Mouse (Mus musculus): ENCODE results near the gene Olfr281. TPM values are rescaled to one million over a fixed set of nuclear protein-coding genes. Genes with fewer than 3 reads are reported as not detected.
A peak's percentile ranks its signal among the peaks of the same experiment; 100 is the strongest.

Gene Olfr281
- total RNA-seq, 2 experiments from 2014 or later = not detected

DNA sequence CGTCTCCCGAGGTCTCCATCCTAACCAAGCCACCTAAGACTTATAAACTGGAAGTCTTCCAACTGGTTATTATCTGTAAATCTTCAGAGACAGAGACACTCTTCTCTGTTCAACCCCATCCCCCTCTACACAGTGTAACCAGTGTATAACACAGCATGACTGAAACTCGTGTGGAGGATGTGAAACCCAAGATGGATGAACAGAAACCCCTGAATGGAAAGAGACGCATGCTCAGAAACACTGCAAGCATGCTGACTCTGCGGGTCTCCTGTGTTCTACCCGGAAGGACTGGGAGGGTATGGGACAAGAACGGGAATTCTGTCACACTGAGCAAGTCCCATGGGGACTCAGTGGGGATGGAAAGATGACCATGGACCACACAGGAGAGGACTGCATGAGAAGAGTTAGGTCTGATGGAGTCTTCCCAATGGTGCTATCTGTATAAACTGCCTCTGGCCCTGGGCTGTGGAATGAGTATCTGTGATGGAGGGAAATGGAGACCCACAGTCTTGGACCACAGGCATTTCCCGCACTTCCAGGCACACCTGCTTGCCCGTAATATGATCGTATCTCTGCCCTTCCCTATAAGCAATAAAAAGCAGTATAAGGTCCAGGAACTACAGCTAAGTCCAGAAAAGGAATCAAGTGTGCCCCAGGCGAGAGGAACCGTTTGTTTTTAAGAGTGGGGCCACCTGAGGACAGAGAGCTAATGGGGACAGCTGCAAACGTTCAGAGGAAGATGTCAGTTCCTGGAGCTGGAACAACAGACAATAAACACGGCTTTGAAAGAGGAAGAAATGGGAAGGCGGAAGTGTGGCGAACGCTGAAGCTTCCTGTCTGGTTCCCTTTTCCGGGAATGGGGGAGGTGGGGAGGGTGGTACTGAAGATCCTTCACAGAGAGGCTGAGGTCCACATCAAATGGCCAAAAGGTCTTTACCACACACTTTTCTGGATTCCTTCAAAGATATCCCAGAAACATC, 31.8 kb downstream of the Olfr281 start:
- no peak for DNase-seq (ENCODE audit: low spot score in 2 of 2)

DNA sequence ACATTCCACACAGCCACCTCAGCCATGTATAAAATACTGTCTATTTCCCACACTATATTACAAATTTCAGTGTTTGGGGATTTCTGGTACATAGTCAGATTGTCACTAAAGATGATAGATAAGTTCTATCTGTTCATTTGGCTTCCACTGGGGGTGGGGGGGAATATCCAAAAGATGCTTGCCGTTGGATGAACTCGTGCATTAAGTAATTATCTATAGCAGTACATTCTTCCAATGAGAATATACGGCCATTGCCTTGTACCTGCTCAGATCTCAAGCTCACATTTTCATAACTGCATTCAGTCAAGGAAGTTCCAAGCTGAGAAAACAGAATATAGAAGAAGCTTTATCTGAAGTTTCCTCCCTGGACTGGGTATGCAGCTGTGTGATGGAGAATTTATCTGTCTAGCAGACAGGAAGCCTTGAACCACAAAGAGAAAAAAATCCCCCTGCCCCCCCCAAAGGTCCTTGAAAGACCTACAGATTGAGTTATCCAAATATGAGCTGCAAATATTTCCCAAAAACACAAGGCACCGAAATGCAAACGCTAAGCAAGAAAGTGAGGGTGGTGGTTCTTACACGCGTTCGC, 34.1 kb downstream of the Olfr281 start:
- no peak for DNase-seq (ENCODE audit: low spot score in 2 of 2)

DNA sequence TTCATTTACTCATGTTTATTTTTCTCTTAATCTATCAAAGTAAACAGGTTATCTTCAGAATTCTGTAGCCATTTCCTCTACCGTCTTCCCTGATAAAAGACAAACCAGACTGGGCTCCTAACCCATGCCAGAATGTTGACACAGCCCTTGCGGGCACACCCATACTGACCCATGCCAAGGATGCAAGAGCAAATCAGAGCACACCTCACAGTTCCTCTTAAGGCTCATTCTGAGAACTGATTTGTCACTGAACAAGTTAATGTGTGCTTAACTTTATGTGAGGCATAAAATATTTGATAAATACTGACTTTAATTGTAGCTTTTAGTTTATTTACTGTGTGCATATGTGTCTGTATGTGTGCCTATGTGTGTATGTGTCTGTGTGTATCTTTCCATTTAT, 38.9 kb downstream of the Olfr281 start:
- no peak for DNase-seq (ENCODE audit: low spot score in 2 of 2)

DNA sequence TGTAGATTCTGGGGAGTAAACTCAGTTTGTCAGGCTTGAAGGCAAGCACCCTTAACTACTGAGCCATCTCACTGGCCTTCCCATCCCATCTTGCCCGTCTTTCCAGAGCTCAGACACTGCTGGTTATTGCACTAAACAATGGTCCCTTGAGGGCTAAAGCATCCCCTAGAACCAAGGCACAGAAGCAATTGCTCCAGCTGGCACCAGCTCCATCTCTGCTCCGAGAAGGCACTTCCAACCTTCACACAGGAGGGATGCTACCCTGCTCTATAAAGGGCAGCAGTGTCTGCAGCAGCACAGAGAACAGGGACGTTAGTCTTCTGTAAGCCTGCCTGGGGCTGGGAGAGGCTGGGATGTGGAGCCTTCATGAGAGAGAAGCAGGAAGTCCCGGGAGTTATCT, 39.7 kb downstream of the Olfr281 start, which contains the start of gene Olfr279:
TSS of gene Olfr279 (plus strand) at position 301 of the 400 bp plus-strand sequence.
- no peak for DNase-seq (ENCODE audit: low spot score in 2 of 2)

DNA sequence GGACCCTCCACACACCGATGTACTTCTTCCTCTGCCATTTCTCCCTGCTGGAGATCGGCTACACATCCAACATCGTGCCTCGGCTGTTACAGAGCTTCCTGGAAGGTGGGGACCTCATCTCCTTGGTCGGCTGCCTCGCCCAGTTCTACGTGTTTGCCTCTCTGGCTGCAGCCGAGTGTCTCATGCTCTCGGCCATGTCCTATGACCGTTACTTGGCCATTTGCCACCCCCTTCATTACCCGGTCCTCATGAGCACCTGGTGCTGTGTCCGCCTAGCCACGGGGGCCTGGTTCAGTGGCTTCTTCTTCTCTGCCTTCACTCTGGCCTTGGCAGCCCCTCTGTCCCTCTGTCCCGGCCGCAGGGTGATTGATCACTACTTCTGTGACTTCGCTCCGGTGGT, 45.2 kb downstream of the Olfr281 start:
- DNase-seq (ENCODE audit: low spot score in 2 of 2) = no peak

DNA sequence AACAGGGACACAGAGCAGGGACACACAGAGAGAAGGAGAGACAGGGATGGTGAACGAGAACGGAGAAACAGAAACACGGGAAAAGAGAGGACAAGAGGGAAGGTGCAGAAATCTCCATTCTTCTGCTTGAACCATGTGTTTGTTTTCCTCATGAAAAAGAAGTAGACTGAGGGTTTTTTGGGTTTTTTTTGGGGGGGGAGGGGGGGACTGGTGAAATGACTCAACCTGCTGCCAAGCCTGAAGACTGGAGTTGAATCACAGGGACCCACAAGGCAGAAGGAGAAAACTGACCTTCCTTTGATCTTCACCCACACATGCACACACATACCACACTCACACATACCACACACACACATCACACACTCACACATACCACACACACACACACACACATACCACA, 50.9 kb downstream of the Olfr281 start:
- no peak for DNase-seq (ENCODE audit: low spot score in 2 of 2)

DNA sequence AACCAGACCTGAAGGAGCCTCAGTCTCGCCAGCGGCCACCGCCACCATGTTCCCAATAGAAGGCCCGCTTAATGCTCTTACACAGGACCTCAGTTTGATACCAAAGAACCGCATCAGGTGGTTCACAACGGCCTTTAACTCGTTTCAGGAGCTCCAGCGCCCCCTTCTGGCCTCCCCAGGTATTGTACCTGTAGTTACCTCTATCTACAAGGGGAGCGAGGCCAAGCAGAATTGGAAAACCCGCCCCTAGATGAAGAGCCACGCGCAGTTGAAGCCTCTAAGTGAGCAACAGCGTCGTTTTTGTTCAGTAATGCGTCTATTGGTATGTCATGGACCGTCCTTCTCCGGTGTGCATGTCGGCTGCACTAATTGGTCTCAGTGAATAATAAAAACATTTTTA, 52.1 kb downstream of the Olfr281 start:
- peak; percentile 76 to 77 for DNase-seq (ENCODE audit: low spot score in 2 of 2)

DNA sequence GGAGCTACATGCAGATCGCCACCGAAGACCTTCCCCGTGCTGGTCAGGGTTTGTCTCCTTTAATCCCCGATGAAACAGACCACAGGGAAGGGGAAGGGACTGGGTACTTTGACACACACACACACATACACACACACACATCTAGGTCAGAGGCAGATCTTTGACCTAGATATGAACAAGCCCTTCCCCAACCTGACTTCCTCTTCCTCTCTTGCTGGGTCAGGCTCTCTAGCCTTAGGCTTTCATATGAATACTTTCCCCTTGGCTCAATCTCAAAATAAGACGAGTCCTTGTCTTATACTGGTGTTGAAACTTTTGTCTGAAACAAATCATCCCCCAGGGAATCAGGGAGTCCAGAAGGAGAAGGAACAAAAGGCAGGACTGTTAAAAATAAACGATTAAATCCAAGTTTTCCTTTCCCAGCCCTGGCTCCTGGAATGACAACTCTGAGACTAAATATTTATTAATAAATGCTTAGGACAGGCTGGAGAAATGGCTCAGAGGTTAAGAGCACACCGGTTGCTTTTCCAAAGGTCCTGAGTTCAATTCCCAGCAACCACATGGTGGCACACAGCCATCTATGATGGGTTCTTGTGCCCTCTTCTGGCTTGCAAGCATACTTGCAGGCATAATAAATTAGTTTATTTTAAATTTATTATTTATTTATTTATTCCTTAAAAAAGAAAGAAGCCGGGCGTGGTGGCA, 54.0 kb downstream of the Olfr281 start:
- no peak for DNase-seq (ENCODE audit: low spot score in 2 of 2)

DNA sequence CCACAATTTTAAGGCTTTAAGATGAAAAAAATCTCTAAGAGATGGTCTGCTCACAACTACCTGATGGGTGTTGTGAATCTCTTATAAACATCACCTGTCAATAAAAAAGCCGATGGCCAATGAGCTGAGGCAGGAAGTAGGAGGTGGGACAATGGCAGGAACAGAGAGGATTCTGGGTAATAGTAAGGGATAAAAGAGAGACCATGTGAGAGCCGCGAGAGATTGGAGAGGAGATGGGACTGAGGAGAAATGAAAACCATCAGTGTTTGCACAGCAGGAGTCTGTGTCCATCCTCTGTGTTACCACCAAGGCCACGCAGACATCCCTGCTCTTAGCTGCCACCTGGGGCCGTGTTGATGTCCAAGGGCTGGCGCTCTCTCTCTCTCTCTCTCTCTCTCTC, 54.9 kb downstream of the Olfr281 start:
- no peak for DNase-seq (ENCODE audit: low spot score in 2 of 2)

DNA sequence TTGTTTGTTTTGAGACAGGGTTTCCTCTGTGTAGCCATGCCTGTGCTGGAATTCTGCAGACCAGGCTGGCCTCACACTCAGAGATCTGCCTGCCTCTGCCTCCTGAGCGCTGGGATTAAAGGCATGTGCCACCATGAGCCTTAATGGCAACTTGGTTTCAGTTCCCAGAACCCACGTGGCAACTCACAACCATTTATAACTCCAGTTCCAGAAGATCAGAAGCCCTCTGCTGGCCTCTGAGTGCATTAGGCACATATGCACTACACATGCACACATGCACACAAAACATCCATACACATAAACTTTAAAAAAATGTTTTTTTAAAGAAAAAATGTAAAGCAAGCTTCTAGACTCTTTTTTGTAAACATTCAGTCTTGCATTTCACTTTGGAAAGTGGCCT, 57.0 kb downstream of the Olfr281 start:
- DNase-seq (ENCODE audit: low spot score in 2 of 2) = no peak

Other genes with a start within 250 kb of the Olfr281 start
- gene Gm44579, start 231.6 kb upstream of the Olfr281 start, total RNA-seq (2021) = under 1 TPM in 1 of 2 experiments, not detected in 1; 0.18 TPM
- gene Olfr287, start 231.5 kb upstream of the Olfr281 start, total RNA-seq (2021) = under 1 TPM; 0.69 to 0.71 TPM
- gene Olfr286, start 218.1 kb upstream of the Olfr281 start, total RNA-seq (2021) = not detected
- not detected for gene H1fnt, start 195.3 kb upstream of the Olfr281 start, total RNA-seq (2021)
- gene Zfp641, start 156.4 kb upstream of the Olfr281 start, total RNA-seq (2021) = 1 to 10 TPM; 8.2 to 8.5 TPM
- gene Olfr285, start 135.2 kb upstream of the Olfr281 start, total RNA-seq (2021) = not detected
- gene Olfr284, start 111.6 kb upstream of the Olfr281 start, total RNA-seq (2021) = not detected
- gene Olfr283, start 71.6 kb upstream of the Olfr281 start, total RNA-seq (2021) = not detected
- gene Olfr282, start 21.4 kb upstream of the Olfr281 start, total RNA-seq (2021) = not detected
- not detected for gene OR5BS1P, start 17.3 kb downstream of the Olfr281 start, total RNA-seq (2021)
- not detected for gene Lalba, start 30.1 kb downstream of the Olfr281 start, total RNA-seq (2021)
- gene Olfr279, start 39.8 kb downstream of the Olfr281 start, total RNA-seq (2021) = not detected
- gene Kansl2, start 81.7 kb downstream of the Olfr281 start, total RNA-seq (2021) = 10 to 100 TPM; 71.9 to 73.2 TPM
- 10 to 100 TPM; 36.0 to 51.6 TPM for gene Ccnt1, start 118.3 kb downstream of the Olfr281 start, total RNA-seq (2021)
- not detected for gene 4930415O20Rik, start 118.4 kb downstream of the Olfr281 start, total RNA-seq (2021)
- 10 to 100 TPM; 41.4 to 44.6 TPM for gene Adcy6, start 157.5 kb downstream of the Olfr281 start, total RNA-seq (2021)
- 100 to 1,000 TPM; 139 to 147 TPM for gene Cacnb3, start 178.3 kb downstream of the Olfr281 start, total RNA-seq (2021)
- gene Ddx23, start 210.3 kb downstream of the Olfr281 start, total RNA-seq (2021) = 10 to 100 TPM; 78.3 to 81.4 TPM
- gene Rnd1, start 224.9 kb downstream of the Olfr281 start, total RNA-seq (2021) = 10 to 100 TPM; 31.2 to 34.3 TPM